Mouse (Mus musculus) erythroblast, embryonic 14.5 days (primary cell): ENCODE data around the gene Galc.

Experiments
- GATA1 ChIP-seq: IDR thresholded peaks from 2 replicates; pipeline ENCODE4 v1.6.1; 2012; ENCODE audit warnings: low read length, inconsistent platforms, mixed read lengths
- TAL1 ChIP-seq: IDR thresholded peaks from 3 replicates; pipeline ENCODE4 v1.6.1; 2012; ENCODE audit warnings: low read length, inconsistent platforms, mixed read lengths

- TF ChIP-seq GATA1: no peak
- TF ChIP-seq TAL1: no peak
Observed at GRCm38 (mm10) chr12:98189096-98189495, 70.2 kb downstream of the Galc start.
